31 mouse cellular contexts compared by ENCODE assay signal in genomic region chr5:145105694-145106275, GRCm38 (mm10). TPM values are rescaled to one million over a fixed set of nuclear protein-coding genes. Genes with fewer than 3 reads are reported as not detected.
DNase-seq lines count a peak whose midpoint lies in the region; ATAC-seq and TF ChIP-seq lines count a peak whose summit lies in the region.
"Had no signal": no experiment of that assay in that cellular context is flagged by ENCODE, and none has a peak within 500 bp of the region (broad histone marks: within the 10 kb centered on the region; RNA-seq: fewer than 3 reads in every experiment).

No protein-coding gene starts in this region.

- peak; percentile 83 for DNase-seq in heart, adult 11 months
- DNase-seq in heart, postnatal 10 days = no peak
- DNase-seq in MEL (ENCODE audit: low read depth, low spot score) = no peak
- DNase-seq in brain, adult 2 months (ENCODE audit: low read depth, low spot score) = peak; percentile 39
- DNase-seq in stomach, postnatal 0 days (ENCODE audit: low spot score) = no peak
- no peak for DNase-seq in yolk sac, embryonic 10.5 days (ENCODE audit: low spot score)
- DNase-seq: cerebellum, adult 2 months; cerebellum, postnatal 25 days; gastrocnemius, postnatal 10 days; heart, postnatal 36 days; kidney, adult 18-20 months; kidney, postnatal 4 days; layer of hippocampus, adult 9-11 months; lung, adult 2 months; spleen, adult 18-20 months; thymus, adult 18-20 months; thymus, postnatal 36 days had no signal

- H3K79me2 ChIP-seq in MEL (ENCODE audit: control insufficient read depth, insufficient read depth, low read length, poor library complexity) = no peaks in the 10 kb centered on the region

- peaks cover 5 to 15% of the 10 kb centered on the region in 2 experiments; a peak in 3 of 4 replicates for H3K4me1 ChIP-seq in MEL (ENCODE audit: control insufficient read depth in 1 of 2, insufficient read depth in 2 of 2, low read length in 2 of 2)
- H3K4me1 ChIP-seq in stomach, postnatal 0 days (replicated peaks; ENCODE audit: control insufficient read depth, insufficient read depth) = no peaks in the 10 kb centered on the region
- H3K4me1 ChIP-seq: embryonic facial prominence, embryonic 15.5 days; forebrain, embryonic 15.5 days; hindbrain, embryonic 13.5 days; limb, embryonic 10.5 days; midbrain, embryonic 12.5 days had no signal

- no peak overlapping the region for H3K9ac ChIP-seq in MEL (ENCODE audit: control insufficient read depth, low read depth, low read length, poor library complexity, severe bottlenecking)
- no peak overlapping the region for H3K9ac ChIP-seq in stomach, postnatal 0 days (ENCODE audit: low read length)
- H3K9ac ChIP-seq: embryonic facial prominence, embryonic 15.5 days; forebrain, embryonic 15.5 days; hindbrain, embryonic 13.5 days; midbrain, embryonic 12.5 days had no signal

- no peak for TF ChIP-seq EP300 in MEL (IDR thresholded peaks at IDR 0.05; ENCODE audit: low read depth in 1 of 2, low read length in 2 of 2)
- TF ChIP-seq EP300 in stomach, postnatal 0 days (optimal IDR thresholded peaks at IDR 0.05) = no peak

- H3K36me3 ChIP-seq in MEL (ENCODE audit: control insufficient read depth in 1 of 2, insufficient read depth in 2 of 2, low read length in 2 of 2) = peaks cover 9 to 29% of the 10 kb centered on the region in 2 experiments
- peaks cover 32% of the 10 kb centered on the region for H3K36me3 ChIP-seq in stomach, postnatal 0 days (ENCODE audit: control insufficient read depth, insufficient read depth, low read length)

- intact Hi-C loops in heart, postnatal 10 days (cut with DNase I) = no loop called here

- no peak for TF ChIP-seq RAD21 in MEL (IDR thresholded peaks at IDR 0.05; ENCODE audit: low read depth, low read length)

- no peak for TF ChIP-seq CTCF in MEL (IDR thresholded peaks at IDR 0.05 in 2 of 3, conservative IDR thresholded peaks at IDR 0.05 in 1 of 3; ENCODE audit: control insufficient read depth in 1 of 3, insufficient read depth in 1 of 3, low read depth in 2 of 3, low read length in 3 of 3, poor library complexity in 1 of 3, severe bottlenecking in 1 of 3)
- no peak for TF ChIP-seq CTCF in stomach, postnatal 0 days (IDR thresholded peaks at IDR 0.05; ENCODE audit: low read depth)

- no peaks in the 10 kb centered on the region for H3K9me3 ChIP-seq in MEL (replicated peaks; ENCODE audit: insufficient read depth, low read length)
- no peaks in the 10 kb centered on the region for H3K9me3 ChIP-seq in stomach, postnatal 0 days (ENCODE audit: control insufficient read depth, low read length)
- H3K9me3 ChIP-seq: embryonic facial prominence, embryonic 15.5 days; forebrain, embryonic 15.5 days; hindbrain, embryonic 13.5 days; limb, embryonic 10.5 days; midbrain, embryonic 12.5 days had no signal

- H3K27ac ChIP-seq in MEL (ENCODE audit: control insufficient read depth, low read depth, low read length) = no peak overlapping the region
- H3K27ac ChIP-seq in stomach, postnatal 0 days (replicated peaks) = no peak overlapping the region
- H3K27ac ChIP-seq: embryonic facial prominence, embryonic 15.5 days; forebrain, embryonic 15.5 days; hindbrain, embryonic 13.5 days; limb, embryonic 10.5 days; midbrain, embryonic 12.5 days had no signal

- H3K4me2 ChIP-seq in stomach, postnatal 0 days (replicated peaks; ENCODE audit: low read depth) = no peak overlapping the region
- H3K4me2 ChIP-seq: embryonic facial prominence, embryonic 15.5 days; forebrain, embryonic 15.5 days; hindbrain, embryonic 13.5 days; liver, embryonic 11.5 days; midbrain, embryonic 12.5 days had no signal

- 0 out of 4 replicates have a peak, but pooled peaks of 1 of the 2 experiments have one; percentile 5 for TF ChIP-seq POLR2A in MEL (IDR thresholded peaks at IDR 0.05; ENCODE audit: control insufficient read depth in 1 of 2, insufficient read depth in 1 of 2, low read depth in 1 of 2, low read length in 2 of 2, poor library complexity in 1 of 2)

- H3K27me3 ChIP-seq in MEL (ENCODE audit: control insufficient read depth in 1 of 2, insufficient read depth in 2 of 2, low read length in 2 of 2) = no peaks in the 10 kb centered on the region
- no peaks in the 10 kb centered on the region for H3K27me3 ChIP-seq in stomach, postnatal 0 days (ENCODE audit: control insufficient read depth, insufficient read depth, low read length)
- H3K27me3 ChIP-seq: embryonic facial prominence, embryonic 15.5 days; forebrain, embryonic 15.5 days; hindbrain, embryonic 13.5 days; midbrain, embryonic 12.5 days had no signal

- WGBS in stomach, postnatal 0 days = 73% methylated on average over 9 of the region's 9 CpGs

- ATAC-seq in stomach, postnatal 0 days (ENCODE audit: low FRiP score, low TSS enrichment) = peak; percentile 40; the same call in 1 of the 2 replicates
- no peak for ATAC-seq in granulocyte monocyte progenitor cell, adult 5-6 weeks (replicated peaks; ENCODE audit: poor library complexity, severe bottlenecking)
- ATAC-seq: forebrain, embryonic 15.5 days had no signal

- H3K4me3 ChIP-seq in MEL (ENCODE audit: control insufficient read depth in 1 of 2, insufficient read depth in 1 of 2, low read depth in 2 of 2, low read length in 2 of 2) = no peak overlapping the region
- no peak overlapping the region for H3K4me3 ChIP-seq in stomach, postnatal 0 days (ENCODE audit: low read depth, low read length)
- H3K4me3 ChIP-seq: embryonic facial prominence, embryonic 15.5 days; forebrain, embryonic 15.5 days; hindbrain, embryonic 13.5 days; limb, embryonic 10.5 days; midbrain, embryonic 12.5 days had no signal

TF ChIP-seq in MEL, 35 proteins besides CTCF, POLR2A, EP300 and RAD21:
- TF ChIP-seq GATA1 (IDR thresholded peaks at IDR 0.05; ENCODE audit: low read depth, low read length) = no peak
- TF ChIP-seq RCOR1 (IDR thresholded peaks at IDR 0.05; ENCODE audit: low read depth, low read length) = no peak
- TF ChIP-seq SMC3 (IDR thresholded peaks at IDR 0.05; ENCODE audit: low read depth, low read length) = no peak
- TF ChIP-seq JUND (IDR thresholded peaks at IDR 0.05; ENCODE audit: low read depth, low read length) = no peak
- TF ChIP-seq USF2 (IDR thresholded peaks at IDR 0.05; ENCODE audit: borderline replicate concordance in 1 of 2, insufficient read depth in 1 of 2, low read depth in 1 of 2, low read length in 2 of 2) = no peak
- TF ChIP-seq ZMIZ1 (IDR thresholded peaks at IDR 0.05; ENCODE audit: low read depth, low read length) = no peak
- peak; percentile 51; the same call in 1 of the 2 replicates for TF ChIP-seq ETS1 (IDR thresholded peaks at IDR 0.05; ENCODE audit: low read depth, low read length)
- peak; percentile 16; the same call in 1 of the 2 replicates for TF ChIP-seq NRF1 (IDR thresholded peaks at IDR 0.05; ENCODE audit: insufficient read depth, low read depth, low read length, poor library complexity, severe bottlenecking)
- TF ChIP-seq E2F4 (IDR thresholded peaks at IDR 0.05; ENCODE audit: borderline replicate concordance, low read depth, low read length) = no peak
- TF ChIP-seq HCFC1 (IDR thresholded peaks at IDR 0.05; ENCODE audit: low read depth, low read length) = no peak
- TF ChIP-seq MYC (IDR thresholded peaks at IDR 0.05; ENCODE audit: low read depth, low read length) = no peak
- no peak for TF ChIP-seq GABPA (IDR thresholded peaks at IDR 0.05; ENCODE audit: low read depth, low read length)

RNA-seq across cellular contexts. Expression of gene Arpc1b, which starts 8.2 kb away (rescaled TPM):
- 100 to 1,000 TPM; 135 to 140 TPM for total RNA-seq in heart, postnatal 10 days (2021)
- total RNA-seq in MEL (2012; rRNA removed) = 432 and 582 TPM in 2 replicates
- polyA plus RNA-seq in MEL (2012; ENCODE audit: insufficient read depth in 1 of 2, insufficient read length in 2 of 2, low read depth in 1 of 2, low replicate concordance in 2 of 2, missing spikeins in 1 of 2) = 100 to 1,000 TPM; 143 to 708 TPM
- 283 and 304 TPM in 2 replicates for polyA plus RNA-seq in stomach, postnatal 0 days (2015; fragmentation: Nextera tagmentation; extraction: Ambion mirVana)
- total RNA-seq in granulocyte monocyte progenitor cell, adult 5-6 weeks (2014; fragmentation: Nextera tagmentation) = 404 and 492 TPM in 2 replicates
- 197 and 242 TPM in 2 replicates for total RNA-seq in granulocyte monocyte progenitor cell, adult 5-6 weeks (2017)

RNA-seq across cellular contexts. Expression of gene Kpna7, which starts 22.0 kb away (rescaled TPM):
- not detected for total RNA-seq in heart, postnatal 10 days (2021)
- 0.35 and 2.5 TPM in 2 replicates for total RNA-seq in MEL (2012; rRNA removed)
- polyA plus RNA-seq in MEL (2012; ENCODE audit: insufficient read depth in 1 of 2, insufficient read length in 2 of 2, low read depth in 1 of 2, low replicate concordance in 2 of 2, missing spikeins in 1 of 2) = 1 to 10 TPM in 1 of 2 experiments, not detected in 1; 2.2 TPM
- polyA plus RNA-seq in stomach, postnatal 0 days (2015; fragmentation: Nextera tagmentation; extraction: Ambion mirVana) = 0.10 and 0.17 TPM in 2 replicates
- total RNA-seq in granulocyte monocyte progenitor cell, adult 5-6 weeks (2014; fragmentation: Nextera tagmentation) = not detected in 2 replicates
- not detected in 2 replicates for total RNA-seq in granulocyte monocyte progenitor cell, adult 5-6 weeks (2017)
- total RNA-seq: gastrocnemius, postnatal 10 days; heart, adult 8-10 months; heart, postnatal 36 days; left cerebral cortex, adult 8-10 months; megakaryocyte, adult 5-6 weeks; neutrophil, adult 5-6 weeks had no signal
- polyA plus RNA-seq: C2C12; cerebellum, adult 2 months; embryonic facial prominence, embryonic 15.5 days; forebrain, embryonic 15.5 days; heart, embryonic 14.5 days; hindbrain, embryonic 13.5 days; kidney, embryonic 16.5 days; limb, embryonic 10.5 days; lung, adult 2 months; midbrain, embryonic 12.5 days had no signal

RNA-seq across cellular contexts. Expression of gene Arpc1a, which starts 22.2 kb away (rescaled TPM):
- 10 to 100 TPM; 73.9 to 74.7 TPM for total RNA-seq in heart, postnatal 10 days (2021)
- 85.8 and 96.9 TPM in 2 replicates for total RNA-seq in MEL (2012; rRNA removed)
- polyA plus RNA-seq in MEL (2012; ENCODE audit: insufficient read depth in 1 of 2, insufficient read length in 2 of 2, low read depth in 1 of 2, low replicate concordance in 2 of 2, missing spikeins in 1 of 2) = 100 to 1,000 TPM; 187 to 306 TPM
- 142 and 145 TPM in 2 replicates for polyA plus RNA-seq in stomach, postnatal 0 days (2015; fragmentation: Nextera tagmentation; extraction: Ambion mirVana)
- 76.8 and 81.1 TPM in 2 replicates for total RNA-seq in granulocyte monocyte progenitor cell, adult 5-6 weeks (2014; fragmentation: Nextera tagmentation)
- total RNA-seq in granulocyte monocyte progenitor cell, adult 5-6 weeks (2017) = 42.0 and 48.1 TPM in 2 replicates

RNA-seq across cellular contexts. Expression of gene Pdap1, which starts 34.3 kb away (rescaled TPM):
- 10 to 100 TPM; 54.8 to 55.9 TPM for total RNA-seq in heart, postnatal 10 days (2021)
- 104 and 106 TPM in 2 replicates for total RNA-seq in MEL (2012; rRNA removed)
- polyA plus RNA-seq in MEL (2012; ENCODE audit: insufficient read depth in 1 of 2, insufficient read length in 2 of 2, low read depth in 1 of 2, low replicate concordance in 2 of 2, missing spikeins in 1 of 2) = 100 to 1,000 TPM in 1 of 2 experiments, not detected in 1; 301 TPM
- 51.1 and 62.0 TPM in 2 replicates for polyA plus RNA-seq in stomach, postnatal 0 days (2015; fragmentation: Nextera tagmentation; extraction: Ambion mirVana)
- 59.3 and 90.3 TPM in 2 replicates for total RNA-seq in granulocyte monocyte progenitor cell, adult 5-6 weeks (2014; fragmentation: Nextera tagmentation)
- total RNA-seq in granulocyte monocyte progenitor cell, adult 5-6 weeks (2017) = 92.6 and 159 TPM in 2 replicates

RNA-seq across cellular contexts. Expression of gene Bud31, which starts 34.4 kb away (rescaled TPM):
- 10 to 100 TPM; 76.8 to 77.1 TPM for total RNA-seq in heart, postnatal 10 days (2021)
- 203 and 207 TPM in 2 replicates for total RNA-seq in MEL (2012; rRNA removed)
- 100 to 1,000 TPM in 1 of 2 experiments, not detected in 1; 193 TPM for polyA plus RNA-seq in MEL (2012; ENCODE audit: insufficient read depth in 1 of 2, insufficient read length in 2 of 2, low read depth in 1 of 2, low replicate concordance in 2 of 2, missing spikeins in 1 of 2)
- 128 and 129 TPM in 2 replicates for polyA plus RNA-seq in stomach, postnatal 0 days (2015; fragmentation: Nextera tagmentation; extraction: Ambion mirVana)
- total RNA-seq in granulocyte monocyte progenitor cell, adult 5-6 weeks (2014; fragmentation: Nextera tagmentation) = 108 and 163 TPM in 2 replicates
- total RNA-seq in granulocyte monocyte progenitor cell, adult 5-6 weeks (2017) = 194 and 205 TPM in 2 replicates

Comparison
In these comparisons a context has a peak if more than half of its experiments do, and no peak if none do; other contexts are left out.
1. DNase-seq: peak in heart, adult 11 months (single experiment) and brain, adult 2 months (single experiment); none in heart, postnatal 10 days (0 of 2), MEL (single experiment), stomach, postnatal 0 days (single experiment) and yolk sac, embryonic 10.5 days (single experiment).